Mouse (Mus musculus): ENCODE measurements at regions not wholly inside any gene's neighbourhood (a gene's known extent, or its start where the extent isn't known, plus 50 kb on each side); places are given as distances from the start of the nearest gene placed in this dataset.

DNA sequence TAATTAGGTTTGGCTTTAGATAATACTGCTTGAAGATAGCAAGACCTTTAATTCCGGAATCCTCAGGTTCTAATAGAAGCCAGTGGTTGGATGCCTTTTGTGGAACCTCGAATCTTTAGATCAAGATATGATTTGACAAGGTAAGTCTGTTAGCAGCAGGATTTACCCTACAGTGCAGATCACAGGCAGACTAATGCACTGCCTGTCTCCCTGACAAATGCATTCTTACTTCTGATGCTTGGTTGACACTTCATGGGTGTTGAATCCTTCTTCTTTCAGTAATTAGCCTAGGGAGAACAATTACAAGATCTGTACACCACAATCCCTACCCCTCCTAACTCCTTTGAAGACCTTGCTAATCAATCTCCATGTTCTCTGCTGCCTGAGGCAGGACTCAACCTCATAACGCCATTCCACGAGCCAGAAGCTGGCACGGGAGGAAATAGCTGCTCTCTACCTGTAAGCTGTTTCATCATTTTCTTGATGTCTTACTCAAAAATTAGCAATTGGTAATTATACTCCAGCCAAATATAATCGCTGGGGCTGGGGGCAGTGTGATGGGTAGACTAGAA is 118.3 kb upstream of the Irak1bp1 start:
- no peak overlapping the region for H3K4me3 ChIP-seq (ENCODE audit: low read depth, low read length)
- H3K4me2 ChIP-seq (ENCODE audit: low read depth, low read length): no peak overlapping the region
- no peaks in the 10 kb centered on the region for H3K36me3 ChIP-seq (replicated peaks; ENCODE audit: insufficient read depth, low read length)
- WGBS (ENCODE audit: insufficient replicate concordance): 69% methylated on average over 6 of the region's 6 CpGs
- H3K27me3 ChIP-seq (ENCODE audit: insufficient read depth, low read length): no peaks in the 10 kb centered on the region
- no peaks in the 10 kb centered on the region for H3K4me1 ChIP-seq (ENCODE audit: insufficient read depth)
- no peaks in the 10 kb centered on the region for H3K9me3 ChIP-seq (ENCODE audit: low read length)
- TF ChIP-seq CTCF (IDR thresholded peaks at IDR 0.05; ENCODE audit: low read depth) (no peak), EP300 (IDR thresholded peaks at IDR 0.05; ENCODE audit: low read depth) (no peak)
- DNase-seq (no peak), ATAC-seq (no peak)
- H3K9ac ChIP-seq (replicated peaks): no peak overlapping the region
- H3K27ac ChIP-seq (ENCODE audit: low read depth): no peak overlapping the region

DNA sequence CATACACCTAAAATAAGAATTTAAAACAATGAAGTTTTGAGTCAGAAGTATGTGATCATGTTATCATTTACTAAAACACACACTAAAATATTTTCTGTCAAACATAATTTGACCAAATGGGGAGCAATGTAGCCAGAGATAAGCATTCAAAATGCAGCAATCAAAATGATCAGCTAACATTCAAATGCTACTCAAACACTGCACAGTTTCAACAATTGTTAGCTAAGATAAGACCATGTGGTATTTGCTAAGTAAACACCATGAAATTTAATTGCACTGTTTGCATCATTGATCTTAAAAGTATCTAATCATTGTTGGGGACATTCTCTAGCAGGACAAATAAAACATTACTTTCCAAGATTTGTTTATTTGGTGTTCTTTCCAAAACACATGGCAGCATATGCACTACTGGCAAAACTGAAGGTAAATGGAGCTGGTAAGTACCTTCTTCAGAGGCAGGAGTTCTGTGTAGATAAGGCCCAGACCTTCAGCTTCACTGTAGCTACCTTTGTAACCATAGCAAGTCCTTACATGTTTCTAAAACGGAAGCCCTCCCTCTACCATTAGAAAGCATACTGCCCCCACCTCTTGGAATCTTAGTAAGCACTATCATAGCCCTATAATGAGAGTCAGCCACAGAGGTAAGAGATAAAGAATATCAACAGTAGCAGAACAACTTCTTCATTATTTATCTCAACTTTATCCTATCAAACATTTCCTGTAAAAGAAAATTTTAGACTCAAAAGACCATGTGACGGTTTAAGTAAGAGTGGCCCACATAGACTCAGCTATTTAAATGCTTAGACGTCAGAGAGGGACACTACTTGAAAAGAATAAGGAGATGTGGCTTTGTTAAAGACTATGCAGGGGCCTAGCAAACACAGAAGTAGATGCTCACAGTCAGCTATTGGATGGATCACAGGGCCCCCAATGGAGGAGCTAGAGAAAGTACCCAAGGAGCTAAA is 116.3 kb upstream of the Irak1bp1 start:
- TF ChIP-seq CTCF (IDR thresholded peaks at IDR 0.05; ENCODE audit: low read depth) (no peak), EP300 (IDR thresholded peaks at IDR 0.05; ENCODE audit: low read depth) (no peak)

GRCm38 (mm10) chr9:82728652-82729051 is 100.7 kb upstream of the Irak1bp1 start:
- DNase-seq (no peak), ATAC-seq (no peak)
- H3K9me3 ChIP-seq (ENCODE audit: low read length): no peaks in the 10 kb centered on the region
- H3K4me1 ChIP-seq (ENCODE audit: insufficient read depth): no peaks in the 10 kb centered on the region
- no peaks in the 10 kb centered on the region for H3K27me3 ChIP-seq (ENCODE audit: insufficient read depth, low read length)
- TF ChIP-seq CTCF (IDR thresholded peaks at IDR 0.05; ENCODE audit: low read depth): no peak
- TF ChIP-seq EP300 (IDR thresholded peaks at IDR 0.05; ENCODE audit: low read depth): no peak
- H3K4me2 ChIP-seq (ENCODE audit: low read depth, low read length): no peak overlapping the region
- H3K27ac ChIP-seq (ENCODE audit: low read depth): no peak overlapping the region
- WGBS (ENCODE audit: insufficient replicate concordance): 59% methylated on average over 3 of the region's 3 CpGs
- no peaks in the 10 kb centered on the region for H3K36me3 ChIP-seq (replicated peaks; ENCODE audit: insufficient read depth, low read length)
- H3K9ac ChIP-seq (replicated peaks): no peak overlapping the region
- no peak overlapping the region for H3K4me3 ChIP-seq (ENCODE audit: low read depth, low read length)

More for the DNA sequence above, 116.3 kb upstream of the Irak1bp1 start:
- Histone ChIP-seq H3K9ac (replicated peaks) (no peak overlapping the region), H3K4me1 (ENCODE audit: insufficient read depth) (no peaks in the 10 kb centered on the region), H3K36me3 (replicated peaks; ENCODE audit: insufficient read depth, low read length) (no peaks in the 10 kb centered on the region), H3K27me3 (ENCODE audit: insufficient read depth, low read length) (no peaks in the 10 kb centered on the region), H3K4me2 (ENCODE audit: low read depth, low read length) (no peak overlapping the region), H3K4me3 (ENCODE audit: low read depth, low read length) (no peak overlapping the region), H3K9me3 (ENCODE audit: low read length) (no peaks in the 10 kb centered on the region), H3K27ac (ENCODE audit: low read depth) (no peak overlapping the region)
- ATAC-seq (no peak), DNase-seq (no peak)
- WGBS (ENCODE audit: insufficient replicate concordance): 53% methylated on average over 3 of the region's 3 CpGs

DNA sequence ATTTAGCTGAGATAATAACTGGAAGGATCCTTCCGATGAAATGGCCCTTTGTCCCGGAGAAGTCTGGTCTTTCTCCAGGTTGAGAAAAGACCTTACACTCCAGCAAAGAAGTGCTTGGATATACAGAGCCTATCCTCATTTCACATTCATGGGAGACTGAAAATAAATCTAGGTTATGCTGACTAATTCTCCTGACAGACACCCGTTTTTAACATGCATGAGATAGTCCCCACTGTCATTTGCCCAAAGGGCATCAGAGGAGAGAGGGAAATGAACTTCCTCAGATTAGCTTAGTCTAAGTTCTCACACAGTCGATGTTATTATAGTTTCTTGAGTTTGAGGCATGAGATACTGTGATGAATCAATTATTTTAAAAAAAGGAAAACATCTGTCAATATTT is 99.7 kb upstream of the Irak1bp1 start:
- no peak for ATAC-seq
- TF ChIP-seq CTCF (IDR thresholded peaks at IDR 0.05; ENCODE audit: low read depth): no peak
- no peak for TF ChIP-seq EP300 (IDR thresholded peaks at IDR 0.05; ENCODE audit: low read depth)

GRCm38 (mm10) chr9:82733024-82733585 is 96.2 kb upstream of the Irak1bp1 start:
- no peak for ATAC-seq
- H3K36me3 ChIP-seq (replicated peaks; ENCODE audit: insufficient read depth, low read length): no peaks in the 10 kb centered on the region
- H3K9me3 ChIP-seq (ENCODE audit: low read length): no peaks in the 10 kb centered on the region
- no peak overlapping the region for H3K9ac ChIP-seq (replicated peaks)
- no peak overlapping the region for H3K4me2 ChIP-seq (ENCODE audit: low read depth, low read length)
- TF ChIP-seq CTCF (IDR thresholded peaks at IDR 0.05; ENCODE audit: low read depth): no peak
- TF ChIP-seq EP300 (IDR thresholded peaks at IDR 0.05; ENCODE audit: low read depth): no peak
- H3K27me3 ChIP-seq (ENCODE audit: insufficient read depth, low read length): no peaks in the 10 kb centered on the region
- no peak overlapping the region for H3K4me3 ChIP-seq (ENCODE audit: low read depth, low read length)
- H3K27ac ChIP-seq (ENCODE audit: low read depth): no peak overlapping the region
- 74% methylated on average over 3 of the region's 3 CpGs for WGBS (ENCODE audit: insufficient replicate concordance)
- no peak for DNase-seq
- no peaks in the 10 kb centered on the region for H3K4me1 ChIP-seq (ENCODE audit: insufficient read depth)

More for the DNA sequence above, 99.7 kb upstream of the Irak1bp1 start:
- no peaks in the 10 kb centered on the region for H3K9me3 ChIP-seq (ENCODE audit: low read length)
- H3K4me2 ChIP-seq (ENCODE audit: low read depth, low read length): no peak overlapping the region
- H3K4me3 ChIP-seq (ENCODE audit: low read depth, low read length): no peak overlapping the region
- 61% methylated on average over 4 of the region's 4 CpGs for WGBS (ENCODE audit: insufficient replicate concordance)
- no peaks in the 10 kb centered on the region for H3K4me1 ChIP-seq (ENCODE audit: insufficient read depth)
- no peak for DNase-seq
- no peaks in the 10 kb centered on the region for H3K36me3 ChIP-seq (replicated peaks; ENCODE audit: insufficient read depth, low read length)
- no peak overlapping the region for H3K9ac ChIP-seq (replicated peaks)
- H3K27ac ChIP-seq (ENCODE audit: low read depth): no peak overlapping the region
- no peaks in the 10 kb centered on the region for H3K27me3 ChIP-seq (ENCODE audit: insufficient read depth, low read length)

- ATAC-seq: no peak
- Histone ChIP-seq H3K9me3 (ENCODE audit: low read length) (no peaks in the 10 kb centered on the region), H3K4me2 (ENCODE audit: low read depth, low read length) (no peak overlapping the region), H3K9ac (replicated peaks) (no peak overlapping the region), H3K27ac (ENCODE audit: low read depth) (no peak overlapping the region), H3K4me1 (ENCODE audit: insufficient read depth) (no peaks in the 10 kb centered on the region), H3K27me3 (ENCODE audit: insufficient read depth, low read length) (no peaks in the 10 kb centered on the region), H3K4me3 (ENCODE audit: low read depth, low read length) (no peak overlapping the region), H3K36me3 (replicated peaks; ENCODE audit: insufficient read depth, low read length) (no peaks in the 10 kb centered on the region)
- 52% methylated on average over 2 of the region's 2 CpGs for WGBS (ENCODE audit: insufficient replicate concordance)
- no peak for TF ChIP-seq EP300 (IDR thresholded peaks at IDR 0.05; ENCODE audit: low read depth)
- no peak for DNase-seq
Measured at GRCm38 (mm10) chr9:82734959-82735358, 94.4 kb upstream of the Irak1bp1 start.

All from liver, postnatal 0 days (tissue).